Mouse (Mus musculus) left cerebral cortex, postnatal 10 days (tissue): ENCODE measurements around the gene Lbh. TPM values are rescaled to one million over a fixed set of nuclear protein-coding genes. Genes with fewer than 3 reads are reported as not detected.
A peak's percentile ranks its signal among the peaks of the same experiment; 100 is the strongest.

Experiments used
- DNase-seq, 2 experiments: peaks; one replicate each; pipeline ENCODE4 v3.0.0; 2021 to 2022; ENCODE audit warnings: low spot score in 2 of 2, mixed read lengths in 1 of 2; ENCODE audit errors: extremely low spot score in 1 of 2
- intact Hi-C: fragments of 180-260 bp; cut with DNase I; formaldehyde crosslinking; loops from one replicate; pipeline ENCODE4 v1.15.1; 2025
- total RNA-seq, 2 experiments: library from RNA; stranded (reverse); gene quantifications; 2 replicates each; pipeline ENCODE4 v1.2.3; 2021

The Lbh gene
- total RNA-seq, 2 experiments from 2014 or later, result 43.7 to 46.9 TPM

DNA sequence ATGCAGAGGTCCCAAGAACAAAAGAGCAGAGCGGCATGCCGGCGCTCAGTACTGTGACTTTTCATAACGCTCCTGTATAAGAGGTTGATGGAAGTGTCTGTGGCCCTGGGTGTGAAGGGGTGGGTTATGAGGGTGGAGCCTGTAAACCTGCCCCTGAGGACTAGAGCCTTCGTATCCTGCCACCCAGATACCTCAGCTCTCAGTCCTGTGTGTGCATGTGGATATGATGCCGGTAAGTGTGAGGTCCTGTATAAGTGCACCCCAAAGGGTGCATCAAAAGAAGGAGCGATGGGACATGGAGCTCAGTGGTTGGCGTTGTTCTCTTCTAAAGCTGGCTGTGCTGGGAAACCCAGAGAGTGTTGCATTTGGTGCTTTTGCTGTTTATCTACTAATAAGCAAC is 10.3 kb upstream of the Lbh start:
- intact Hi-C loops, result loop anchor here (5.0 kb wide), 1 partner anchor 195 kb away; no protein-coding TSS in a partner anchor
- no peak for DNase-seq

DNA sequence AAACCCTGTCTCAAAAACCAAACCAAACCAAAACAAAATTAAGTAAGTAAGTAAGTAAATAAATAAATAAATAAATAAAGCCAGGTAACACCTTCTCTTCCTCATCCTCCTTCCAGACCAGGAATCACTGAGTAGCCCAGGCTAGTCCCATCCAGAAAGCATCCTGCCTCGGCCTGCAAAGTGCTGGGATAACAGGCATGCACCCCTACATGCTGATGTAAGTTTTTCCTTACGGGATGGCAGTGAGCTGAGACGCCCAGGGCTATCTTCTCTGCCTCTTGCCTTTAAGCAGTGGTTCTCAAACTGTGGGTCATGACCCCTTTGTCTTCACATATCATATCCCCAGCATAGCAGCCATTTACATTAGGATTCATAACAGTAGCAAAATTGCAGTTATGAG is 9.5 kb upstream of the Lbh start:
- intact Hi-C loops, result loop anchor here (5.0 kb wide), 1 partner anchor 194 kb away; no protein-coding TSS in a partner anchor
- no peak for DNase-seq

DNA sequence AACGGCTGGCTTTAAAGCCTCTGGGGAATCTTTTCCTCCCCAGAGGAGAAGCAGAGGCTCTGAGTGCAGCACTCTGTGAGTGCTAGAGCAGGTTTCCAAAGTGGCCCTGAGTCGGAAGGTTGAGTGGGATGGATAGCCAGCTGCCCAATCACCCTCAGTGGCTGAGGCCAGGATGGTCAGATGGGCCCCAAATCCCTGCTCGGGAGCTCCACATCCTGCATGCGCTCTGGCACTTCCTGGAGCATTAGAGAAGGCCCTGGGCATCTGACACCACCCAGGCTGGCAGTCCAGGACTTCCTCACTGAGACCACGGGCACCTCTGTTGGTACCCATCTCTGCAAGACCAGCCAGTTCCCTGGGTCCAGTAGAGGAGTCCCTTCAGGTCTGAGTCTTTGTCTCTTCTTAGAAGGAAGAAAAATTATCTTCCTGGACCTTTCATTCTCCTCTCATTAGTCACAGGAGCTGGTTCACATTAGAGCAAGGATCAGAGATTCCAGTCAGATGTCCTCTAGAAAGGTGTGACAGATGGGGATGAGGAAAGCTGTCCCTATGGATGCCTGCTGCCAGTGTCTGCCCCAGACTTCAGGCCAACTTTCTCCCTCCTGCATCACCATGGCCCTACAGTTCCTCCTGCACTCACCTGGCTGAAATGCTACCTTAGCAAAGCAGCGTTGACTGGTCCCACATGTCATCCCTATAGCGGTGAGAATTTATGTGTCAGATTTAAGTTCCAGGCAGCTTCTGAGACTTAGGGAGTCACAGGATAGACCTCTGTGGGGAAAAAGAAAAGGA is 8.8 kb upstream of the Lbh start:
- DNase-seq, result no peak
- intact Hi-C loops, result loop anchor here (5.0 kb wide), 1 partner anchor 193 kb away; no protein-coding TSS in a partner anchor

DNA sequence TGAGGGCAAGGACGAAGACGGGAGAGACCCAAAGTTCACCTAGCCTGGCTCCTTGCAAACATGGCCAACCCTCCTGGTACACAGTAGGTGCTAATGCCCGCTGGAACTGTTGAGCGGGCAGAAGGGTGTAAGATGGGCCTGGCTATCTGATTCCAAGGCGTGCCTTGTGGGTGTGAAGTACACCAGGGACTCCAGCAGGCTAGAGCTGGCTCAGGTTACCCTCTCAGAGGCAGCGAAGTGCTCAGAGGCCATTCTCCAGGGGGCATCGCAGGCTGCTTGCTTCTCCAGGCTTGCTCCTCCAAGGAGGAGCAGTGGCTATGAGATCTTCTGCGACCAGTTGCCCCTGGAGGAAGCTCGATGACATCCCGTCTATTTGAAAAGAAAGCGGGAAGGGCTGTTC is 6.8 kb upstream of the Lbh start:
- no peak for DNase-seq

DNA sequence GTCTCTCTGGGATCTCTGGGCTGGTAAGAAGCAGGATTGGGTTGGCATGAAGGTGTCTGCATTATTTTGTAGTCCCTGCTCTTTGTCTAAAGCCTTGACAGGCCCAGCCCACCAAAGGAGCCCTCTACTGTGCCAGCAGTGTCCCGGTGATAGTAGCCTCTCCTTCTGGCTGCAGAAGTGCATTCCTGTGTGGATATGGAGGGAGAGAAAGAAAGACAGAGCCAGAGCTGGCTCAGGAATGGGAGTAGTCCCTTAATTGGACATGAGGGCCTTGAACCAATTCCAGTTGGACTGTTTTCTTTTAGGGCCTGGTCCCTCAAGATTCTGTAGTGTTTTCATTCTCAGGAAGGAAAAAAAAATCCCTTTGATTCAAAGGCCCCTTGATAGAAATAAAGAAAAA is 6.4 kb upstream of the Lbh start:
- intact Hi-C loops, result no loop called here
- no peak for DNase-seq

More for the DNA sequence above, 6.8 kb upstream of the Lbh start:
- intact Hi-C loops, result no loop called here

DNA sequence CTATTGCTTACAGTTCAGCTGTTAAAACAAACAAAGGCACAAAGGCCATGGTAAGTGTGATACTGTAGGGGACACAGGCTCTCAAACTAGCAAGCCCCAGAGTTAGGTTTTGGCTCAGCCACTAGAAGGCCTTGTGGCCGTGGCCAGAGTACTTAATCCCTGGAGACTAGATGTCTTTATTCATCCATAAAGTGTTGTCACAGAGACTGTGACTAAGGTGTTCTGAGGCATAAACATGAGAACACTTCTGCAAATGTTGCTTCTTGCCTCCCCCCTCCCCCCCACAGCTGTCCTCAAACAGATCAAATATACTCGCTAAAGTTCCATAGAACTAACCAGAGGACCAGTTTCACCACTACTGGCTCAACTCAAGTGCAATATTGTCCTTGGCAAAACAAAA is 4.0 kb upstream of the Lbh start:
- peak in 1 of 2 experiments; percentile 4 for DNase-seq
- intact Hi-C loops, result no loop called here

DNA sequence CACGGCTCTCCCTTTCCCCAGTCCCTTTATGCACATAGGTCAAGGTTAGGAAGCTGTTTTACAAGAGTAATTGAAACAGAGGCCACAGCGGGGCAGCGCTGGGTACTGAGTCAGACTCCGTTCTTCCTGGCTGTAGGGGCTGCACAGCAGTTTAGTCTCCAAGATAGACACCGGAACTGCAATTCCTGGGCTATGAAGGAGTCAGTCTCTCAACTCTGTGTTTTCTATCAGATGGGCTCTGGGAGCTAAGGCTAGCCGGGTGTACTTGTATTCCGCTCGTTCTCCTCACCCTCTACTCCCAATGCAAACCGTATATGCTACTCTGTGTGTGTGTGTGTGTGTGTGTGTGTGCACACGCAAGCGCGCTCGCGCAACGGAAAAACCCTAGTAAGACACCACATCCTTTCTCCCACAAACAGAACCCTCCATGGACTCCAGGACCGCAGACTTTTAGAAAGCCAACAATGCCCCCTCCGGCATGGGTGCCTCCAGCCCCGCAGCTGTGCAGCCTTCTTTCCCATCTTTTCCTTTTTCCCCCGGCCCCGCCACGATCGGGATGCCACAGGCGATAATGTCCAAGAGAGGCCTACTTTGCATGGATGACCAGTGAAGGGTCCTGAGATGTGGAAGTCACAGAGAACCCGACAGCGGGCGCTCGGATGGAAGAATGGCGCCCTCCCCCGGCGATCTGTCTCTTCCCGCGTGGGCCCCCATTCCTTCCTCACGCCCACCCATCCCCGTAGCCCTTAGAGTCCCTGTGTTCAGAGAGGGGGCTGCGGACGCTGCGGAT is 669 bp upstream of the Lbh start:
- intact Hi-C loops, result loop anchor here (5.0 kb wide), 1 partner anchor 60 kb away; no protein-coding TSS in a partner anchor
- DNase-seq, result peak; percentile 48 to 81

DNA sequence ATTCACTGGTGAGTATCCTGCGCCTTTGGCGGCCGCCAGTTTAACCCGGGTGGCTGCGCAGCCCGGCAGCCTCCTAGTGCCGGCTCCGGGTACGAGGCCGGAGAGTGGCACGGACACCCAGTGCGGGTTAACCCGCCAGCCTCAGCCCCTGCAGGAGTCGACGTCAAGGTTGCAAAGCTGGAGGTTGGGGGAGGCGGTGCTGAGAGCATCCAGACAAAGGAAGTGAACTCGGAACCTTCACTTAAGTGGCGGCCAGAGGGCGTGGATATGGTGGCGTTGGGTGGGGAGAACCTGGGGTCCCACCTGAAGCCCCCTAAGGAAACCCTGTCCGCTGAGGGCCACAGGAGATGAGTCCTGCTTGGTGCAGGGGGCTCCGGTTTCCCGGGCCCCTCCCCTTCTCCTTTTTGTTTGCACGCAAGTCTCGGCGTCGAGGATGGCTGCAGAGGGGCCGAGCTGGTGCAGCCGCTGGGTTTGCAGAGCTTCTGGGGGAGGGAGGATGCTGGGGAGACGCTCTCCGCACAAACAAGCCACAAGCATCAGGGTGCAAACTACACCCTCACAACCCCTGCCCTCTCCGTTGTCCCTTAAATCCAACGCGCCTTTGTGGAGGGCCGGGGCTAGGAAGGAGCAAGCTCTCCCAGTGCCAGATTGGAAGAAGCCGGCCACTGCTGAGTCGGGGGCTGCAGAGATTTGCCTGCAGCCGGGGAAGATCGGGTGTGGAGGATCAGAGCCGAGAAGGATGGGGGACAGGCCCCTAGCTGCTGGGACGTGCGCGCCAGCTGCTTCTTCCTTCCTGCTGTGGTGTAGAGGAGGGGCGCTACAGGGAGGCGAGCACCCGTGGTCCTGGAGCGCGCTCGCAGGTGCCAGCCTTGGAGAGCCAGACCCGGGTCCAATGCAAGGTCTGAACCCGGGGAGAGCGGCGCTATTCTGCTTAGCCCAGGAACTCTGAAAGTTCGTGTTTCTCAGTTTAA is 751 bp downstream of the Lbh start:
- DNase-seq, result peak; percentile 40 to 69
- intact Hi-C loops, result loop anchor here (5.0 kb wide), 1 partner anchor 62 kb away; no protein-coding TSS in a partner anchor

DNA sequence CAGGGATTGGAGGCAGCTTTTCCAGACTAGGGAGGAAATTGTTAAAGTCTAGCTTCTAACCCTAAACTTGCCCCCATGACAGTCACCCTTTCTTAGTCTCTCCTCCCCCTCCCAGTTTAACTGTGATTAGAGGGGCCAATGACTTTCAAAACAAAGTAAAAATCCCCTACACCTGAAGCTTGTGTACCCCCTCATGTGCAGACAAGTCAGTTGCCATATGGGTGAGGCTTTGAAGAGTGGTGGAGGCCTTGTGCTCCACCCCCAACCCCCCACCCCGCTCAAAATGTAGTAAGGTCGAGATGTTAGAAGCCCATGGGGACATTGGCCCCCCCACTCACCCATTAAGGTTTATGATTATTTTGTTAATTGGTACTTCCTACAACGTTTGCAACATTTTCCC is 1.5 kb downstream of the Lbh start:
- intact Hi-C loops, result loop anchor here (5.0 kb wide), 2 partner anchors 62 to 188 kb away; partner anchors contain the start of gene Lclat1

DNA sequence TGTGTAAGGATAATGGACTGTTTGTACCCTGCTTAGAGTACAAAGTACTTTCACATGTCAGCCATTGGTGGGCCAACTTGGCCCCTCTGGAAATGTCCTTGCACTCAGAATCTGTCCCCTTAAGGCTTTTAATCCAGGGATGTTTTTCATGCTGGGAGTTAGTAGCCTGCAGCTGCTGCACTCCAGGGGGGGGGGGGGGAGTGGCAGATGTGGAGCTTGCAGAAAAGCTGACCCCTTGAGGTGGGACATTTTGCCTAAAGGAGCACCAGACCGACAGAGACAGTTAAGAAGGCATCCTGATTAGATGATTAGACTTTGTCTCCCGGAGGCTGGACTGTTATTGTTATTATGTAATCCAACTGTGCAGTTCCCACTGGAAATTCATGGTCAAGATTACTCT is 2.3 kb downstream of the Lbh start:
- intact Hi-C loops, result loop anchor here (5.0 kb wide), 1 partner anchor 187 kb away; the partner anchor contains the start of gene Lclat1
- DNase-seq, result no peak

More for the DNA sequence above, 1.5 kb downstream of the Lbh start:
- DNase-seq, result peak in 1 of 2 experiments; percentile 5

DNA sequence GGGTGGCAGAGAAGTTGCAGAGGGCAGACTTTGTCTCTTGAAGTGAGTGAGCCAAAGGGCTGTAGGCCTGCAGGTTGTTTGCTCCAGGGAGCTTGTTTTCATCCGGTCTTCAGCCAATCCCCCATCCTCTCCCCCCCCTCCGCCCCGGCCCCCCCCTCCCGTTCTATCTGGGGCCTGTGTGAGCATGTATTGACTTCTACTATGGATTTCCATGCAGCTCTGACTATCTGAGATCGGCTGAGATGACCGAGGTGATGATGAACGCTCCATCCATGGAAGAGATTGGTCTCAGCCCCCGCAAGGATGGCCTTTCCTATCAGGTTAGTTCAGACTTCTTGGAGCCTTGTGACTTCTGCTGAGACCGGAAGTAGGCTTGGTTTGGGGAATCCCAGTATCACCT is 2.9 kb downstream of the Lbh start:
- DNase-seq, result no peak
- intact Hi-C loops, result loop anchor here (5.0 kb wide), 1 partner anchor 186 kb away; the partner anchor contains the start of gene Lclat1

DNA sequence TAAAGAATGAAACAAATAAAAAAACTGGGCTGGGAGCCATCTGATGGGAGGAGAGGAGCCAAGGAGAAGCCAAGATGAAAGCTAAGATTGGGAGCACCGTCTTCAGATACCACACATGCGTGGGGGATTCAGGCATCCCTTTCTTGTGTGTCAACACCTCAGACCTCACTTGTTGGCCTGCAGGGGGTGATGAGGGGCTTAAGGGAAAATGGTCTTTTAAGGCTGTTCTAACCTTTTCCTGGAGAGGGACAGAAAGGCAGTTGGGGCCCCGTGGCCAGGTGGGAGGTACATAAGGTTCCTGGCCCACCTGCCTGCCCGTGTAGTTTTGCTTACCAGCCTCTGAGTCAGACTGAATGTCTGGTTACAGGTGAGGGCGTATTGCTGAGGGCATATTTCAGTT is 4.1 kb downstream of the Lbh start:
- intact Hi-C loops, result loop anchor here (5.0 kb wide), 1 partner anchor 185 kb away; the partner anchor contains the start of gene Lclat1
- DNase-seq, result no peak

DNA sequence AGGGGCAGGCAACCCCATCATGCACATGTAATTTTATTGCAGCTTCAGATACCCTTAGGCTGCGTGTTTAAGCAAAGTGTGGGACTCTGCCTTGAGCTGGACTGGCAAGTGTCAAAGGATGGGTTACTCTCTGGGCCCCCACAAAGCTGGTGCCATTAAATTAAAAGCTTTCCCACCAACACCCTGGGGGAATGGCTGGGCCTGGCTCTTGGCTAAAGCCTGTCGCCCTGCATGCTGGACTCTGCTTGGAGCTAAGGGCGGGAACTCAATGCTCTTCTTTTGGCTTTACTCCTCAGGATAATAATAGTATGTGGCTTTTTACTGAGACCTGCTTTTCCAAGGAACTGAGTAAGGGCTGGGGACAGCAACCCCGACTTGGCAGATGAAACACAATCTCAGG is 5.2 kb downstream of the Lbh start:
- intact Hi-C loops, result loop anchor here (5.0 kb wide), 1 partner anchor 184 kb away; the partner anchor contains the start of gene Lclat1
- no peak for DNase-seq

DNA sequence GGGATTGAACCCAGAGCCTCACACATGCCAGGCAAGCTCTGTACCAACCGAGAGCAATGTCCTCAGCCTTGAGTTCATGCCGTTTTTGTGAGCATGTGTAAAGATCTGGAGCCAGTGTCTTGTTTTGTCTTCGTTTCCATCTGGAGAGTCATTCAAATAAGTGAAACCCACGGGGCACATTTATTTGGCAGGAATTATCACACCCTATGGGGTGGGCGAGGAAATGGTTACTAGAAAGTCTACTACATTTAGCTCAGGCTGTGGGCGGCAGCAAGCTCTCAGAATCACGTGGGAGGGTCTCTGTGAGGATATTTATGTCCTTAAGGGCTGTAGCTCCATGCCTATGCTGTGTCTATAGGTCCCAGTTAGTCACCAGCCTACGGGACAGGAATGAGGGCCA is 6.2 kb downstream of the Lbh start:
- DNase-seq, result peak in 1 of 2 experiments; percentile 69
- intact Hi-C loops, result loop anchor here (5.0 kb wide), 1 partner anchor 183 kb away; the partner anchor contains the start of gene Lclat1

DNA sequence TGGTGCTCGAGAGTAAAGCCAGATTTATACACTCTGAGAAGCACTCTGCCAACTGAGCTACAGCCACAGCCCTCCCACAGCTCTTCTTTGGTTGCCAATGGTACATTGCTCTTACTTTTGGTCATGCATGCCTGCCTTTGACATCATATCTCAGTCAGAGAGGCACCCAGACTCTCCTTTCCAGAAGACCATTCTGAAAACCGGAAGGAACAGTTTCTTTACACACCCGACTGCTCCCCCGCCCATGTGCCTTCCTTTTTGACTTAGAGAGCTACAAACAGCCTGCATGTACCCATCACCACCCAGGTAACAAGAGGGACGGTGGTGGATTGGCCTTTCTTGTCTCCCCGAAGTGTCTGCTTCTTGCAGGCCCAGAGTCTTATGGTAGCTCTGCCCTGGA is 7.0 kb downstream of the Lbh start:
- DNase-seq, result peak in 1 of 2 experiments; percentile 18
- intact Hi-C loops, result no loop called here

DNA sequence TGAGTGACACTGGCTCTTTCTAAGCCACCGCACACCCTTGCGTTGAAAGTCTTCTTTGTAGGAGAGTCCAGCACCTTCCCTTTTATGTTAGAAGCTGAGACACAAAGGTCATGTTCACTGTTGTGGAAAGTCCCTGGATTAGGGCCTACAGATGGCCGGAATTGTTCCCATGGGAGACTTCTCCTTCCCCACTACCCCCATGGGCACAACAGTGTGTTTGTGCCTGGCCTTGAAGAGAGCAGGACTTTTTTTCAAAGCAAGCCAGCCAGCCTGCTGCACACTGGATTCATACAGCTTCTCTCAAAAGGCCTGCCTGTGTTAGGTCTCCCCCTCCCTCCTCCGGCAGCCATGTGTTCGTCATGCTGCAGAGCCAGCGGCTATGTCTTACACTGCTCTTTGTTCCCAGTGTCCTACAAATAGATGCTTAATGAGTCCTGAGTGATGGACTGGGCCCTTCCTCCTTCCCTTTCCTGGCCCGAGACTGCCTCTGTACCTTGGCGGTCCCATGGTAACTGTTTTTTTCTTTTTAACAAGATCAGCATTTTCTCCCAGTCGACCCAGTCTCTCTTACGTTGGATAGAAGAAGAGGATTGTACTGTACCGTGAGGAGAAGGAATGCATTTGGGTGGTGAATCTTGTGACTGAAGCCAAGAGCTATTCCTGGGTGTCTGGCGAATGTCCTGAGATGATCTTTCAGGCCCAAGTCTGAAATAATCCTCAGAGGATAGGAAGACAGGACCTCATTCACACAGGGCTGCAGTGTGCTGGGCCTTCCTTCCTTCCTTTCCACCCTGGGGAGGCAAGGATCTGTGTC is 7.9 kb downstream of the Lbh start:
- intact Hi-C loops, result no loop called here
- peak; percentile 72 to 74 for DNase-seq

DNA sequence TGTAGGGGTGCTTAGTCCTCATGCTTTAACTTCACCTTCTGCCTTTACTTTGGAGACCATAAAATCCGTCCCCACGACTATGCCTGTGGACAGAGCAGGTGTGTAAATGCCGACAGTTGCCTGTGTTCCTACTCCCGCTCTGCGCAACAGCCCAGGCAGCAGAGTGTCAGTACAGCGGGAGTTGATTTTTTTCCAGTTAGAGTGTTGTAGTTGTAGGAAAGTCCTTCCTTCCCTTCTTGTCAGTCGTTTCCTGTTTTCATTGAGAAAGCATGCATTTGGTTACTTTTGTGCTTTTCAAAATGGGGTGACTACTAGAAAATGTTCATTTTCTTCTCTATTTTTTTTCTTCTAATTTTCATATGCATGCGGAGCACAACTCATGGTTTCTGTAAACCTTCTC is 8.9 kb downstream of the Lbh start:
- intact Hi-C loops, result no loop called here
- DNase-seq, result no peak
